Mouse (Mus musculus) brown adipose tissue, adult 24 weeks (tissue): Measurements from ENCODE around the gene Aagab. TPM values are rescaled to one million over a fixed set of nuclear protein-coding genes. Genes with fewer than 3 reads are reported as not detected.

Source experiments
- H3K27ac ChIP-seq: fragments of 200-500 bp; replicated peaks from 2 replicates; pipeline ENCODE4 v1.5.1; 2012; ENCODE audit warnings: low read depth, mild to moderate bottlenecking, low read length
- H3K4me1 ChIP-seq: fragments of 200-500 bp; 2 replicates; pipeline ENCODE4 v1.6.1; 2012; ENCODE audit warnings: low read length, mixed read lengths; ENCODE audit not compliant: control insufficient read depth, insufficient read depth, insufficient read length
- H3K4me3 ChIP-seq: fragments of 200-500 bp; 2 replicates; pipeline ENCODE4 v1.5.1; 2012; ENCODE audit warnings: low read depth, mild to moderate bottlenecking, low read length, moderate library complexity; ENCODE audit not compliant: insufficient read depth
- polyA plus RNA-seq: library from polyadenylated mRNA; stranded (reverse); fragments of >200 nt; gene quantifications from 2 replicates; pipeline ENCODE4 v1.2.4, GENCODE M21; 2012; ENCODE audit not compliant: missing spikeins, insufficient read depth, insufficient read length

Aagab gene
- polyA plus RNA-seq, 1 experiment, result 9.2 TPM

GRCm38 (mm10) chr9:63585251-63585650 is 17.2 kb upstream of the Aagab start:
- Histone ChIP-seq H3K4me3 (no peak overlapping the region), H3K27ac (no peak overlapping the region), H3K4me1 (no peaks in the 10 kb centered on the region)

GRCm38 (mm10) chr9:63589209-63589608 is 13.3 kb upstream of the Aagab start:
- H3K4me1 ChIP-seq, result no peaks in the 10 kb centered on the region
- H3K4me3 ChIP-seq, result no peak overlapping the region
- H3K27ac ChIP-seq, result no peak overlapping the region

GRCm38 (mm10) chr9:63590592-63590991 is 11.9 kb upstream of the Aagab start:
- Histone ChIP-seq H3K4me1 (no peaks in the 10 kb centered on the region), H3K4me3 (no peak overlapping the region), H3K27ac (no peak overlapping the region)

GRCm38 (mm10) chr9:63591661-63592256 is 10.7 kb upstream of the Aagab start:
- H3K27ac ChIP-seq, result no peak overlapping the region
- no peak overlapping the region for H3K4me3 ChIP-seq
- H3K4me1 ChIP-seq, result no peaks in the 10 kb centered on the region

GRCm38 (mm10) chr9:63595032-63595431 is 7.4 kb upstream of the Aagab start:
- Histone ChIP-seq H3K27ac (no peak overlapping the region), H3K4me1 (no peaks in the 10 kb centered on the region), H3K4me3 (no peak overlapping the region)

- H3K4me3 ChIP-seq, result no peak overlapping the region
- H3K27ac ChIP-seq, result no peak overlapping the region
- H3K4me1 ChIP-seq, result no peaks in the 10 kb centered on the region
Observed at GRCm38 (mm10) chr9:63595652-63596051, 6.8 kb upstream of the Aagab start.

GRCm38 (mm10) chr9:63596660-63597059 is 5.8 kb upstream of the Aagab start:
- no peak overlapping the region for H3K4me3 ChIP-seq
- H3K27ac ChIP-seq, result no peak overlapping the region
- no peaks in the 10 kb centered on the region for H3K4me1 ChIP-seq

GRCm38 (mm10) chr9:63603849-63604248 is 1.4 kb downstream of the Aagab start:
- H3K4me1 ChIP-seq, result peaks cover 11% of the 10 kb centered on the region
- no peak overlapping the region for H3K27ac ChIP-seq
- peak overlapping the region; percentile 94 for H3K4me3 ChIP-seq

GRCm38 (mm10) chr9:63606594-63606993 is 4.1 kb downstream of the Aagab start:
- peaks cover 17% of the 10 kb centered on the region for H3K4me1 ChIP-seq
- no peak overlapping the region for H3K4me3 ChIP-seq
- no peak overlapping the region for H3K27ac ChIP-seq

- no peak overlapping the region for H3K27ac ChIP-seq
- peaks cover 24% of the 10 kb centered on the region for H3K4me1 ChIP-seq
- no peak overlapping the region for H3K4me3 ChIP-seq
Observed at GRCm38 (mm10) chr9:63608006-63608405, 5.5 kb downstream of the Aagab start.

- no peak overlapping the region for H3K4me3 ChIP-seq
- peaks cover 14% of the 10 kb centered on the region for H3K4me1 ChIP-seq
- no peak overlapping the region for H3K27ac ChIP-seq
Observed at GRCm38 (mm10) chr9:63609246-63609645, 6.8 kb downstream of the Aagab start.

GRCm38 (mm10) chr9:63609776-63610175 is 7.3 kb downstream of the Aagab start:
- H3K4me3 ChIP-seq, result no peak overlapping the region
- peaks cover 19% of the 10 kb centered on the region for H3K4me1 ChIP-seq
- H3K27ac ChIP-seq, result no peak overlapping the region

- no peak overlapping the region for H3K4me3 ChIP-seq
- peaks cover 21% of the 10 kb centered on the region for H3K4me1 ChIP-seq
- no peak overlapping the region for H3K27ac ChIP-seq
Observed at GRCm38 (mm10) chr9:63610231-63610630, 7.8 kb downstream of the Aagab start.

- Histone ChIP-seq H3K27ac (peak overlapping the region; percentile 2; the same call in 1 of the 2 replicates), H3K4me1 (peaks cover 21% of the 10 kb centered on the region), H3K4me3 (no peak overlapping the region)
Observed at GRCm38 (mm10) chr9:63610841-63611366, 8.4 kb downstream of the Aagab start.

- Histone ChIP-seq H3K4me3 (no peak overlapping the region), H3K4me1 (peaks cover 21% of the 10 kb centered on the region), H3K27ac (peak overlapping the region; percentile 23; the same call in 1 of the 2 replicates)
Observed at GRCm38 (mm10) chr9:63611967-63612366, 9.5 kb downstream of the Aagab start.
